Mouse (Mus musculus): Measurements from ENCODE around the gene Ak8. TPM values are rescaled to one million over a fixed set of nuclear protein-coding genes. Genes with fewer than 3 reads are reported as not detected.

Ak8 gene
- polyA plus RNA-seq, 1 experiment from 2014 or later: 1.3 TPM

DNA sequence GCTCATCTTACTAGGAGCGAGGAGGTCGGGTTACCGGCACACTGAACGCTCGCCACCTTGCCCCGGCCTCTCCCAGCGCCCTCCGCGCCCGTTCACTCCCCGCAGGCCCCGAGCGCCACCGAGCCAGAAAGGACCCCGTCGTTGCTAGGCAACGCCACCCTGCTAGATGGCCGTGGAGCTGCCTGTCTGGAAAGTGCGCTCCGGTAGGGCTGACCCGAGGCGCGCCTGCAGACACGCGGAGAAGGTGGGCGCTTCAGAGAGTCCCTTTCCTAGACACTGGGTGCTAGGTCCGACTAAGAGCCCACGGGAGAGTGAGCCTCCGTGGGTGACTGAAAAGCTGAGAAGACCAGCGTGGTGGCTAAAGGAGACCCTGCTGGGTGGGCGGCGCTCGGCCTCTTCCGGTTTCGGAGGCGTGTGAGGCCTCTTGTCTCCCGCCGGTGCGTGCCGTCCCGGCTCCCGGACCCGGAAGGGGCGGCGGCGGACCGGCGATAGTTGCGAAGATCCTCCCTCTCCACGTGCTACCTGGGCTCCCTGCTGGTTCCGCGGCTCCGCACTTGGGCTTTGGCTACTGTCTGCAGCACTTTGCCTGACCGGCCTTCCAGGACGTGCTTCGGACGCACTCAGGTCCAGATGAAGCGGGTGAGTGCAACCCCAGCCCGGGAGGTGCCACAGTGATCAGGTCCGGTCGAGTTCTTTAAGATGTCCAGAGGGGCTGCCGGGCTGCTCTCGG is 140.4 kb downstream of the Ak8 start, which contains the start of the genes Gtf3c4 and Ddx31:
TSS of gene Gtf3c4 (minus strand) at position 139 of the 730 bp plus-strand sequence.
TSS of gene Ddx31 (plus strand) at position 185 of the 730 bp plus-strand sequence.
- peak within 1 kb of the TSS; percentile 68 for H3K4me3 ChIP-seq (replicated peaks; ENCODE audit: low read depth, low read length)
- under 1% methylated on average over 63 of the region's 63 CpGs for WGBS
- no peaks in the 10 kb centered on the region for H3K9me3 ChIP-seq (replicated peaks; ENCODE audit: low read length)
- H3K27ac ChIP-seq: peak within 1 kb of the TSS; percentile 90
- peak within 1 kb of the TSS; percentile 70 for H3K4me2 ChIP-seq (ENCODE audit: low read length)
- H3K4me1 ChIP-seq (replicated peaks; ENCODE audit: insufficient read depth, low read length): peaks cover 15% of the 10 kb centered on the region; the same call in 1 of the 2 replicates
- H3K9ac ChIP-seq (ENCODE audit: low read depth, low read length): peak within 1 kb of the TSS; percentile 81
- ATAC-seq (replicated peaks; ENCODE audit: low FRiP score, low read depth) (peak; percentile 97), DNase-seq (ENCODE audit: low spot score) (peak; percentile 96)
- no peaks in the 10 kb centered on the region for H3K27me3 ChIP-seq (ENCODE audit: insufficient read depth, low read length)
- H3K36me3 ChIP-seq (ENCODE audit: insufficient read depth, low read length): peaks cover 3% of the 10 kb centered on the region; the same call in 1 of the 2 replicates
- TF ChIP-seq CTCF (IDR thresholded peaks at IDR 0.05; ENCODE audit: low read depth): no peak

DNA sequence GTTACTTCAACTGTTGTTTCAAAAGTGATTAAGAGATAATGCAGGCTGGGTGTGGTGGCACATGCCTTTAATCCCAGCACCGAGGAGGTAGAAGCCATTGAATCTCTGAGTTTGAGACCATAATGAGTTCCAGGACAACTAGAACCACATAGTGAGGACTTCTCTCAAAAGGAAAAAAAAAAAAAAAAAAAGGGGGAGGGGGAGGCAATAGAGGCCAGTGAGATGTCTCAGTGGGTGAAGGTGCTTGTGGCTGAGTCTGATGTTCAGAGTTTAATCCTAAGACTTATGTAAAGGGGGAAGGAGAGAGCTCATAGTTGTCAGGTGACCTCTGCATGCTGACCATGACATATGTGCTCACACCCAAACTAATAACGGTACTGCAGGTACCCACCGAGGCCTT is 142.1 kb downstream of the Ak8 start:
- TF ChIP-seq CTCF (IDR thresholded peaks at IDR 0.05; ENCODE audit: low read depth): no peak
- H3K27me3 ChIP-seq (ENCODE audit: insufficient read depth, low read length): no peaks in the 10 kb centered on the region
- H3K27ac ChIP-seq: no peak overlapping the region
- no peak overlapping the region for H3K4me3 ChIP-seq (replicated peaks; ENCODE audit: low read depth, low read length)
- no peaks in the 10 kb centered on the region for H3K9me3 ChIP-seq (replicated peaks; ENCODE audit: low read length)
- ATAC-seq (replicated peaks; ENCODE audit: low FRiP score, low read depth) (no peak), DNase-seq (ENCODE audit: low spot score) (no peak)
- no peak overlapping the region for H3K9ac ChIP-seq (ENCODE audit: low read depth, low read length)
- 68% methylated on average over 3 of the region's 3 CpGs for WGBS
- peaks cover 9% of the 10 kb centered on the region; the same call in 1 of the 2 replicates for H3K36me3 ChIP-seq (ENCODE audit: insufficient read depth, low read length)
- peaks cover 12% of the 10 kb centered on the region; the same call in 1 of the 2 replicates for H3K4me1 ChIP-seq (replicated peaks; ENCODE audit: insufficient read depth, low read length)
- H3K4me2 ChIP-seq (ENCODE audit: low read length): peak overlapping the region; percentile 70; the same call in 1 of the 2 replicates

DNA sequence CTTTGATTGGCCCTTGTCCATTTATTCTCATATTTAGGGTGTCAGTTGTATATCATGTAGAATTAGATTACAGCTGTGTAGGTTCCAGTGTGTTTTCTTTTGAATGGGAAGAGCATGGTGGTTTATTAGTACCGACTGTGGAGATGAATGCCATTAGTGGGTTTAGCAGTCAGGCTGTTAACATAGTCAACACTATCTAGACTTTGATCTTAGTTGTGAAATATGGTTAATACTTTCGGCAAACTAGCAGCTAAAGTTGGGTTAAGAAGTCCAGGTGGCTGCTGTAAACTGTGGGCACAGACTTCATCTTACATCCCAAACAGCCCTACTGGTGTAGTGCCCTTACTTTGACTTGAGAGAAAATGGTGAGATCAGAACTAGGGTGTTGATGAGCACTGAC is 148.9 kb downstream of the Ak8 start:
- Histone ChIP-seq H3K4me2 (ENCODE audit: low read length) (no peak overlapping the region), H3K9me3 (replicated peaks; ENCODE audit: low read length) (no peaks in the 10 kb centered on the region), H3K27me3 (ENCODE audit: insufficient read depth, low read length) (no peaks in the 10 kb centered on the region), H3K9ac (ENCODE audit: low read depth, low read length) (no peak overlapping the region), H3K27ac (no peak overlapping the region), H3K4me3 (replicated peaks; ENCODE audit: low read depth, low read length) (no peak overlapping the region), H3K4me1 (replicated peaks; ENCODE audit: insufficient read depth, low read length) (no peaks in the 10 kb centered on the region), H3K36me3 (ENCODE audit: insufficient read depth, low read length) (peaks cover 27% of the 10 kb centered on the region)
- TF ChIP-seq CTCF (IDR thresholded peaks at IDR 0.05; ENCODE audit: low read depth): no peak
- WGBS: 81% methylated on average over 2 of the region's 2 CpGs
- ATAC-seq (replicated peaks; ENCODE audit: low FRiP score, low read depth): no peak
- no peak for DNase-seq (ENCODE audit: low spot score)

DNA sequence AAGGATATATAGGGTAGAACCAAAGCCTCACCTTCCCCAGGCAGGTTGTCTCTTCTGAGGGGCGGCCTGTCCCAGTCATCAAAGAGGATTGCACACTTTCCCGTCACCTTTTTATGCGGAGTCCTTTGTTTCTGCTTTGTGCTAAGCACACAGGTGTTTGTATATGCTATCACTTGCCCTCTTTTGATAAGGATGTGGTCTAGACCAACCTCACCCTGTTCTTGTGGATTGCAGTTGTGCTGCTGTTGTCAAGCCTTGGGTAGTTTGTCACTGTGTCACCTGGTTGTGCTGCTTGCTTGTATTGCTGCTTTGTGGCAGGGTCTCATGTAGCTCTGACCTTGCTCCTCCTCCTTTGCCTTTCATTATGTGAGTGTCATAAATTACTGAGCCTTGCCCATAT is 152.6 kb downstream of the Ak8 start:
- no peak for TF ChIP-seq CTCF (IDR thresholded peaks at IDR 0.05; ENCODE audit: low read depth)
- ATAC-seq (replicated peaks; ENCODE audit: low FRiP score, low read depth) (no peak), DNase-seq (ENCODE audit: low spot score) (no peak)
- Histone ChIP-seq H3K27me3 (ENCODE audit: insufficient read depth, low read length) (no peaks in the 10 kb centered on the region), H3K27ac (no peak overlapping the region), H3K9me3 (replicated peaks; ENCODE audit: low read length) (no peaks in the 10 kb centered on the region), H3K4me2 (ENCODE audit: low read length) (no peak overlapping the region), H3K4me3 (replicated peaks; ENCODE audit: low read depth, low read length) (no peak overlapping the region), H3K9ac (ENCODE audit: low read depth, low read length) (no peak overlapping the region), H3K4me1 (replicated peaks; ENCODE audit: insufficient read depth, low read length) (no peaks in the 10 kb centered on the region), H3K36me3 (ENCODE audit: insufficient read depth, low read length) (peaks cover 27% of the 10 kb centered on the region)
- 93% methylated on average over 3 of the region's 3 CpGs for WGBS

DNA sequence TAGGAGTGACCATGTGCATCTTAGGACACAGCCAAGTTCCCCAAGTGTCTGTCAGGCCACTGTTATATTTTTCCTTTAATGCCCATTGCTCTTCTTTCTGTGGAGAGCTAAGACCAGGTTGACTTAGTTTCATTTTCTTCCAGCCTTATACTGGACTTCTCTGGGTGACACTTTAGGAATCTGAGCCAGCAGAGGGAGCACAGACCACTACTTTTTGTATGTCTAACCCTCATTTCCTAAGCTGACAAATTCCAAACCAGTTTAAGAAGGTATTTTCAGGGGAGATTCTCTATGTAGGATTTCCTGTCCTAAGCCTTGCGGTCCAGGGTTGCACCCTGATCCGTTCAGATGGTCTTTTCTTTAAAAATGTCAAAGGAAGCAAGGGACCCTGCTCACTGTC is 155.8 kb downstream of the Ak8 start:
- H3K27me3 ChIP-seq (ENCODE audit: insufficient read depth, low read length): no peaks in the 10 kb centered on the region
- 89% methylated on average over 2 of the region's 2 CpGs for WGBS
- ATAC-seq (replicated peaks; ENCODE audit: low FRiP score, low read depth) (no peak), DNase-seq (ENCODE audit: low spot score) (peak; percentile 17)
- H3K4me3 ChIP-seq (replicated peaks; ENCODE audit: low read depth, low read length): no peak overlapping the region
- H3K27ac ChIP-seq: no peak overlapping the region
- H3K36me3 ChIP-seq (ENCODE audit: insufficient read depth, low read length): peaks cover 33% of the 10 kb centered on the region
- peak; percentile 39; the same call in 1 of the 2 replicates for TF ChIP-seq CTCF (IDR thresholded peaks at IDR 0.05; ENCODE audit: low read depth)
- no peaks in the 10 kb centered on the region for H3K9me3 ChIP-seq (replicated peaks; ENCODE audit: low read length)
- no peak overlapping the region for H3K4me2 ChIP-seq (ENCODE audit: low read length)
- no peaks in the 10 kb centered on the region for H3K4me1 ChIP-seq (replicated peaks; ENCODE audit: insufficient read depth, low read length)
- H3K9ac ChIP-seq (ENCODE audit: low read depth, low read length): no peak overlapping the region

DNA sequence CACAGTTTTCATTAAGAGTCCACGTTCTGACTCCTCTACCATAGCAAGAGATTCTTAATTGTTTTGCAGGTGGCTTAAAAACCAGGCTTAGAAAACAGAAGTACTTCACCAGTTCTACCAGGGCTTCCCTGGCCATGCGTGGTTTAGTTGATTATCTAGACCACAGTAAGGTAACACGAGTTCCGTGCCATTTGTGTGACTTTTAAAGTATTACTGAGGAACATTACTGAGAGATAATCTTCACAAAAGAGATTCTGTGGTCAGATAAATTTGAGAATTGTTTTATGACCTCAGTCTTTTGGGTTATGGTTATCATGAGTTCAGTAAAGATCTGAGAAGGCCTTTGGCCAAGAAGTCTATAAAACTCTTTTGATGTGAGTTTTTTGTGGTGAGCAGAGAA is 159.3 kb downstream of the Ak8 start:
- no peaks in the 10 kb centered on the region for H3K4me1 ChIP-seq (replicated peaks; ENCODE audit: insufficient read depth, low read length)
- H3K4me3 ChIP-seq (replicated peaks; ENCODE audit: low read depth, low read length): no peak overlapping the region
- no peaks in the 10 kb centered on the region for H3K9me3 ChIP-seq (replicated peaks; ENCODE audit: low read length)
- no peak for TF ChIP-seq CTCF (IDR thresholded peaks at IDR 0.05; ENCODE audit: low read depth)
- no peak for ATAC-seq (replicated peaks; ENCODE audit: low FRiP score, low read depth)
- DNase-seq (ENCODE audit: low spot score): no peak
- H3K27ac ChIP-seq: no peak overlapping the region
- H3K9ac ChIP-seq (ENCODE audit: low read depth, low read length): no peak overlapping the region
- WGBS: 93% methylated on average over 4 of the region's 4 CpGs
- no peaks in the 10 kb centered on the region for H3K27me3 ChIP-seq (ENCODE audit: insufficient read depth, low read length)
- H3K36me3 ChIP-seq (ENCODE audit: insufficient read depth, low read length): peaks cover 49% of the 10 kb centered on the region
- no peak overlapping the region for H3K4me2 ChIP-seq (ENCODE audit: low read length)

All from kidney, postnatal 0 days (tissue).